Mouse (Mus musculus): ENCODE measurements around the gene Taok1.

DNA sequence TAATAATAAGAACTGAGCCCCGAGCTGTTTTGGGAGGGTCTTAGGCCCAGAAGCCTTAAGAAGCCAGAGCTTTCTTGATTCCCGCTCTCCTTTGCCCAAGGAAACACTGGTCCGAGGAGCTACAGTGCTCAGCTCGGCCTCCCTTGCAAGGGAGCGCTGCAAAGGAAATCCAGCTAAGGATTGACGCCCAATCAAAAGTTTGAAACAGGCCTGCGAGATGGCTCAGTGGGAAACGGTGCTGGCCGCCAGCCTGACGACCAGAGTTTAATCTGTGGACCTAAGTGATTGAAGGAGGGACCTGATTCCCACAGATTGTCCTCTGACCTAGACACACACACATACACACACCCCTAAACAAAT, 93.8 kb downstream of the Taok1 start:
- no peak for TF ChIP-seq CTCF (IDR thresholded peaks at IDR 0.05; ENCODE audit: insufficient read depth, low read length)
- no peak for TF ChIP-seq POLR2A (IDR thresholded peaks at IDR 0.05; ENCODE audit: borderline replicate concordance, extremely low read depth, low read depth, low read length)
